Mouse (Mus musculus): ENCODE results near the gene Timm23. TPM values are rescaled to one million over a fixed set of nuclear protein-coding genes. Genes with fewer than 3 reads are reported as not detected.
"Not testable (repeated sequence)": the region's sequence is repeated elsewhere in the genome, so short reads cannot be mapped to it uniquely, and the experiment has no call there.

The Timm23 gene
- total RNA-seq, 2 experiments from 2014 or later: 62.1 to 75.7 TPM

DNA sequence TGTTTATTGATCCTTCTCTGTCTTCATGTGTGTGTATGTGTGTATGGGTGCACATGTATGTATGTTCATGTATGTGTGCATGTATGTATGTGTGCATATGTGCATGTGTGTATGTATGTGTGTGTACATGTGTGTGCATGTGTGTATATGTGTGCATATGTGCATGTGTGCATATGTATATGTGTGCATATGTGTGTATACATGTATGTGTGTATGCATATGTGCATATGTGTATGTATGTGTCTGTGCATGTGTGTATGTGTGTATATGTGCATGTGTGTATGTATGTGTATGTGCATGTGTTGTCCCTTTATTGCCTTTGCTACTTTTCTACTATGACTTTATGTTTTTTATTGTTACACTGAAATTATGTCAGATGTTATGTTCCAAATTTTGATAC, 57.0 kb downstream of the Timm23 start:
- intact Hi-C loops (cut with DNase I): no loop called here

DNA sequence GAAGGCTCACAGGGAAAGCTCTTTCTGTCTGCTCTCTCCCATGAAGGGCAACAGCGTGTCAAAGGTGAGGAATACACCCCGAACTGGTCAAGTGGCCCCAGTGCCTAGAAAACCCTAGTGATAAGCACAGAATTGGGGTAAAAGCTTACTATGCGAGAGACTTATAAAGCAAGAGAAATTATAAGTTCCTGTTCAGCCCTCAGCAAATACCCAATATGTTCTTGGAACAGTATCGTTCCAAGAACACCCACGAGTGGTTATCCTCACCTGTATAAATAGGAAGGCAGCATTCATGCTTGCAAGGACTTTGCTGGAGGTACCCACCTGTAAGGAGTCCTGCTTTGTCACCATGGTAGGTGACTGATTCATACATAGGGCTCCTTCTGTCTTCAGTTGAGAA, 60.0 kb downstream of the Timm23 start, which contains the start of gene Msmb:
Gene Msmb, plus strand, starts transcription at position 301 of the 400 bp plus-strand sequence.
- no peak for DNase-seq (ENCODE audit: extremely low spot score in 1 of 2, low spot score in 2 of 2)
- intact Hi-C loops (cut with DNase I): no loop called here

More for the DNA sequence above, 57.0 kb downstream of the Timm23 start:
- no peak for DNase-seq (ENCODE audit: extremely low spot score in 1 of 2, low spot score in 2 of 2)

DNA sequence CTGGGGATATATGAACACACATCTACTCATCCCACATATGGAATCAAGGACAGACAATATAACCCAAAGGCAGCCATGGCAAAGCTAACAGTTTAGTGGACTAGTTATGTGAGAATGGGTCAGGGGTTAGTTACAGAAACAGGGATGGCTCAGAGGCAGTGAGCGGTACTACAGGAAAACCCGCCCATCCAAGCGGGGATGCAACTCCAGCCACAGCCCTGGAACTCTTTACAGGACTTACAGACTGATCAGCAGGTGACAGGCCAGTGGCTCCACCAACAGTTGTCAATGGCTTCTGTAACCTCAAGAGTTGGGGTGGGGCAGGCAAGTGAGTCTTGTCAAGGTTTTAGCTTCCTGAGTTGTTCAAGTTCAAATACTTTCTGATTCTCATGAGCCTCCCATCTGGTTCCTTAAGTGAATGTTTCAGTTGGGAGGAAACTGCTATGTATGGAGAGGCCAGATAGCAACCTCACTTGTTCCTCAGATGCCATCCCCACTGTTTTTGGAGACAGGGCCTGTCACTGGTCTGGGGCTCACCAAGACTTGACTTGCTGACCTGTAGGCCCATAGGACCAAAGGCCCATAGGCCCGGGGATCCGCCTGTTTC, 61.2 kb downstream of the Timm23 start:
- DNase-seq (ENCODE audit: extremely low spot score in 1 of 2, low spot score in 2 of 2): no peak
- intact Hi-C loops (cut with DNase I): no loop called here

DNA sequence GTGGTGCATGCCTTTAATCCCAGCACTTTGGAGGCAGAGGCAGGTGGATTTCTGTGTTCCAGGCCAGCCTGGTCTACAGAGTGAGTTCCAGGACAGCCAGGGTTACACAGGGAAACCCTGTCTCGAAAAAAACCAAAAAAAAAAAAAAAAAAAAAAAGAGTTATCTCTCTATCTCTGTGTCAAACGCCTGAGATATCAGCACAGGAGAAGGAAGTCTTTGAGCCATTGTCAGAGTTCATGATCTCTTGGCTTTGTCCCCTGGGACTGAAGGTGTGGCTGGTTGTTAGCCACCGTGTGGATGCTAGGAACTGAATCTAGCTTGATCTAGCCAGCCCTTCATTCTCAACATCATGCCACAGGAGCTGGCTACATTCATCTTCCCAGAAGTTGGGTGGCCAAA, 65.2 kb downstream of the Timm23 start:
- DNase-seq (ENCODE audit: extremely low spot score in 1 of 2, low spot score in 2 of 2); intact Hi-C loops (cut with DNase I): not testable (repeated sequence)

DNA sequence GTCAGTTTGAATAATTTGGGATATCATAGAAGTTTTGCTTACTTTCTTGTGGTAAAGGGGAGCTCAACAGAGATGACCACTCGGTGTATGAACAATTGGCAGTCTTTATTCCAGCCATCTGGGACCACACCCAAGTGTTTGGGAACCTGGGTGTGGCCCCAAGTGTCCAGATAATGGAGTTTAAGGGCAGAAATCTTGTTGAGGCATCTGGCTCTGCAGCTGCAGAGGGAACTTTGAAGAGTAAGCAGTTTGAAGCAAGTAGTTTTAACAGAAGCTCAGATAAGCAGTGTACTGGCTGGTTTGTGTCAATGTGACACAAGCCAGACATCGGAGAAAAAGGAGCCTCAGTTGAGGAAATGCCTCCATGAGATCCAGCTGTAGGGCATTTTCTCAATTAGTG, 67.4 kb downstream of the Timm23 start:
- intact Hi-C loops (cut with DNase I): no loop called here
- no peak for DNase-seq (ENCODE audit: extremely low spot score in 1 of 2, low spot score in 2 of 2)

DNA sequence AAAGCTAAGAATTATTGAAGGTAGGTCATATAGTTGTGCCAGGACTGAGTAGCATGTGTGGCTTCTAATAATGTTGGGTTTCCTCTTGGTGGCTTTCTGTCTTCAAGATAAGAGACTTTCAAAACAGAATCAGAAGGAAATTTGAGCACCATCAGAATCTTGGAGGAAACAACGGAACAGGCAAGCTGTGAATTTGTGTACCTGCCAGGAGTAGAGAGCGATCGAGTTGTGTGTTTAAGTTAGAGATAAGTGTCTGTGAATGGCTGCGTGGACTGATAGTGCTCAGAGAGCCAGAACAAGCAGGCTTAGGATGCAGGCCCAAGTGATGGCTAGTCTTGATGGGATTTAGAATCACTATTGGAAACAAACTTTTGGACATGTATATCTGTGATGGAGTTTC, 69.9 kb downstream of the Timm23 start:
- intact Hi-C loops (cut with DNase I): no loop called here
- no peak for DNase-seq (ENCODE audit: extremely low spot score in 1 of 2, low spot score in 2 of 2)

Other genes with a start within 250 kb of the Timm23 start
- gene Galnt15, start 172.9 kb downstream of the Timm23 start, total RNA-seq (2021): 1 to 10 TPM in 1 of 2 experiments, under 1 TPM in 1; 0.75 to 1.6 TPM
- gene Oxnad1, start 116.5 kb downstream of the Timm23 start, total RNA-seq (2021): 10 to 100 TPM; 13.0 to 17.9 TPM
- gene Dph3, start 116.2 kb downstream of the Timm23 start, total RNA-seq (2021): 10 to 100 TPM; 36.4 to 40.6 TPM
- not detected for gene Msmb, start 59.9 kb downstream of the Timm23 start, total RNA-seq (2021)
- 100 to 1,000 TPM; 121 to 130 TPM for gene Ncoa4, start 42.0 kb downstream of the Timm23 start, total RNA-seq (2021)
- 10 to 100 TPM; 36.8 to 38.4 TPM for gene Parg, start 51 bp upstream of the Timm23 start, total RNA-seq (2021)
- 10 to 100 TPM; 55.3 to 63.5 TPM for gene Ogdhl, start 120.1 kb upstream of the Timm23 start, total RNA-seq (2021)
- not detected for gene 1700024G13Rik, start 186.5 kb upstream of the Timm23 start, total RNA-seq (2021)

Measured in left cerebral cortex, postnatal 10 days (tissue).